Mouse (Mus musculus): ENCODE data around the gene Gm10553. TPM values are rescaled to one million over a fixed set of nuclear protein-coding genes. Genes with fewer than 3 reads are reported as not detected.
"Not testable (repeated sequence)": the region's sequence is repeated elsewhere in the genome, so short reads cannot be mapped to it uniquely, and the experiment has no call there.

Gm10553 gene
- total RNA-seq, 2 experiments from 2014 or later, result not detected

- H3K4me3 ChIP-seq; H3K27ac ChIP-seq; intact Hi-C loops (cut with DNase I): not testable (repeated sequence)
- DNase-seq (ENCODE audit: extremely low spot score in 1 of 2, low spot score in 2 of 2), result peak in 1 of 2 experiments; percentile 58
- peak; percentile 51 for TF ChIP-seq CTCF (IDR thresholded peaks at IDR 0.05)
Measured at GRCm38 (mm10) chr1:85114666-85115402, 14.9 kb downstream of the Gm10553 start.

DNA sequence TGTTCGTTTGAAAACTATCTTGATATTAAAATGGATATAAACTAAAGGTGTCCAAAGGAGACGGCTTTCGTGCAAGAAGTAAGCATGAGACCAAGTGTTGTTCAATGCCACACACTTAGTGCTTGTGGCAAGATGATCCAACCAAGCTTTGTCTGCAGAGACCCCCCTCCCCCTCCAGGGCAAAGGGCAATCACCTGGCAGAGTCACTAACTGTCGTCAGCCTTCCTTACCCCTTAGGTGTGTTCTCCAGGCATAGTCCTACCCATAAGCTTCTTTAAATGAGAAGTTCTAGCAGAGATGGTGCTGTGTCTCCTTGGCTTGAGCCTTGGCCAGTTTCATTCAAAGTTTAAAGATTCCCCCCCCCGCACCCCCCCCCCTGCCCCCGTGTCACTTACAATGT lies 17.6 kb downstream of the Gm10553 start:
- H3K27ac ChIP-seq; DNase-seq (ENCODE audit: extremely low spot score in 1 of 2, low spot score in 2 of 2); intact Hi-C loops (cut with DNase I); H3K4me3 ChIP-seq: not testable (repeated sequence)

DNA sequence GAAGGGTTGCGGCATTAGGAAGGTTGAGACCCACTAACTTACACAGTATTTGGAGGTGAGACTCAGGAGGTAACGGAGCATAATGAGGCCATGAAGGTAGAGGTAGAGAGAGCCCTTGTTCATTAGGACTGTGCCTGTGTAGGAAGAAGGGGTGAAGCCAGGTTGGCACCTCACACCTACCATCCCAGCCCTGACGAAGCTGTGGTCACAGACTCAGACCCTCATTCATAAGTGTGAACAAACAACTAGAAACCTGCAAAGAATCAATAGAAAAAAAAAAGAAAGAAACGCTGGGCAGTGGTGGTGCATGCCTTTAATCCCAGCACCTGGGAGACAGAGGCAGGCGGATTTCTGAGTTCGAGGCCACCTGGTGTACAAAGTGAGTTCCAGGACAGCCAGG lies 18.4 kb downstream of the Gm10553 start:
- H3K27ac ChIP-seq; intact Hi-C loops (cut with DNase I); DNase-seq (ENCODE audit: extremely low spot score in 1 of 2, low spot score in 2 of 2); H3K4me3 ChIP-seq: not testable (repeated sequence)

DNA sequence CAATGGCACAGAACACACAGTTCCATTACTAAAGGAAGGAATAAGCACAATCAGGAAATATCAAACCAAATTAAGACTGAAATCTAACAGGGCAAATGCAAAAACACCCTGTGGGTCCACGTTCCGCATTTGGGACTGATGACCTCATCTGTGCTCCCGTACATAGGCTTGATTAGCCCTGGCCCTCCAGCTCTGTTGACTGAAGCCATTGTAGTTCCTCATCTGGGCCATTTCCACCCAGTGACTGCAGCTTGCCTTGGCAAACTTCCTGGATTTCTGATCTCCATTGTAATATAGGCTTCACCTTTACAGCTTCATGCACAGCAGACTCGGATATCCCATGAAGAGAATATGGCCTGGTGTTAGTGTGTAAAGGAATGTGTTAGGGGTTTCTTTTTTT lies 21.9 kb downstream of the Gm10553 start:
- DNase-seq (ENCODE audit: extremely low spot score in 1 of 2, low spot score in 2 of 2); intact Hi-C loops (cut with DNase I); H3K27ac ChIP-seq; H3K4me3 ChIP-seq: not testable (repeated sequence)

- intact Hi-C loops (cut with DNase I); H3K27ac ChIP-seq; H3K4me3 ChIP-seq; DNase-seq (ENCODE audit: extremely low spot score in 1 of 2, low spot score in 2 of 2): not testable (repeated sequence)
Measured at GRCm38 (mm10) chr1:85133671-85134070, 33.7 kb downstream of the Gm10553 start.

Other genes starting within 250 kb of the Gm10553 start
- gene Slc16a14, start 165.0 kb upstream of the Gm10553 start, total RNA-seq (2021), result 10 to 100 TPM; 12.5 to 12.9 TPM
- gene A530032D15Rik, start 9.7 kb downstream of the Gm10553 start, total RNA-seq (2021), result not detected
- gene C130026I21Rik, start 170.4 kb downstream of the Gm10553 start, total RNA-seq (2021), result under 1 TPM in 1 of 2 experiments, not detected in 1; 0.70 TPM

All from left cerebral cortex, adult 2 months (tissue).